Mouse (Mus musculus) megakaryocyte, embryonic 14.5 days (primary cell): Measurements from ENCODE around the gene Med8.

Experiments used
- FLI1 ChIP-seq: IDR thresholded peaks from 2 replicates; pipeline ENCODE4 v1.6.1; 2012; ENCODE audit warnings: low read length, inconsistent platforms, mixed read lengths
- GATA1 ChIP-seq: IDR thresholded peaks from 3 replicates; pipeline ENCODE4 v1.6.1; 2012; ENCODE audit warnings: mixed read lengths, low read length, inconsistent platforms, borderline replicate concordance

DNA sequence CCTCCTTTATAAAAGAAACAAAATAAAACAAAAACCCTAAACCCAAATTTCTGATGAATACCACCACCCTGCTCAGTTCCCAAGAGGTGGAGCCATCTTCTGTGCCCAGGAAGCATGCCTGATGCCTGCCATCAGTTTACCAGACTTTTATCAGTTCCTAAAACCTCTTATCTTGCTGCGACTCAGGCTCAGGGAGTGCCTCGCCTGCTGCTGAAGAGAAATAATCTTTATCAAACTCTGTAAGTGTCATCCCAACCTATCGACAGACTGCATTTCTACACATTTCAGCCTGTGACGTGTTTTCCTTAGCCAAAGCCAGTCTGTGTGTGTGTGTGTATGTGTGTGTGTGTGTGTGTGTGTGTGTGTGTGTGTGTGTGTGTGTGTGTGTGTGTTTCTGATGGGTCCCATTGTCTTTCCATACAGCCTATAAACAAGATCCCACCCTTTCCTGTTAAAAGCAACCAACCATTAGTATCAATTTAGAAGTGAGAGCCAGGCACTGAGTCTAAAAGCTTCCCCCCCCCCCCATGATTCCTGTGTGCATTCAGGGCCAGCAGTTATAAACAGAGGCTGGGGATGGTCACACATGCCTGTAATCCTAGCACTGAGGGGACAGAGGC, 15.5 kb downstream of the Med8 start:
- no peak for TF ChIP-seq GATA1
- TF ChIP-seq FLI1: no peak
